Mouse (Mus musculus) brown adipose tissue, adult 24 weeks (tissue): ENCODE results near the gene Brd3. TPM values are rescaled to one million over a fixed set of nuclear protein-coding genes. Genes with fewer than 3 reads are reported as not detected.
A peak's percentile ranks its signal among the peaks of the same experiment; 100 is the strongest.

ENCODE experiments used
- H3K27ac ChIP-seq: fragments of 200-500 bp; replicated peaks from 2 replicates; pipeline ENCODE4 v1.5.1; 2012; ENCODE audit warnings: low read depth, mild to moderate bottlenecking, low read length
- H3K4me1 ChIP-seq: fragments of 200-500 bp; 2 replicates; pipeline ENCODE4 v1.6.1; 2012; ENCODE audit warnings: low read length, mixed read lengths; ENCODE audit not compliant: control insufficient read depth, insufficient read depth, insufficient read length
- H3K4me3 ChIP-seq: fragments of 200-500 bp; 2 replicates; pipeline ENCODE4 v1.5.1; 2012; ENCODE audit warnings: low read depth, mild to moderate bottlenecking, low read length, moderate library complexity; ENCODE audit not compliant: insufficient read depth
- polyA plus RNA-seq: library from polyadenylated mRNA; stranded (reverse); fragments of >200 nt; gene quantifications from 2 replicates; pipeline ENCODE4 v1.2.4, GENCODE M21; 2012; ENCODE audit not compliant: missing spikeins, insufficient read depth, insufficient read length

The Brd3 gene
- polyA plus RNA-seq, 1 experiment: 19.3 TPM

- Histone ChIP-seq H3K4me3 (no peak overlapping the region), H3K4me1 (no peaks in the 10 kb centered on the region), H3K27ac (no peak overlapping the region)
These were observed 19.1 kb downstream of the Brd3 start for GRCm38 (mm10) chr2:27488362-27488761.

- Histone ChIP-seq H3K4me3 (no peak overlapping the region), H3K27ac (no peak overlapping the region), H3K4me1 (no peaks in the 10 kb centered on the region)
These were observed 20.0 kb downstream of the Brd3 start for GRCm38 (mm10) chr2:27487336-27488049.

- no peak overlapping the region for H3K27ac ChIP-seq
- H3K4me1 ChIP-seq: no peaks in the 10 kb centered on the region
- H3K4me3 ChIP-seq: no peak overlapping the region
These were observed 20.7 kb downstream of the Brd3 start for GRCm38 (mm10) chr2:27486725-27487124.

- Histone ChIP-seq H3K4me3 (no peak overlapping the region), H3K4me1 (no peaks in the 10 kb centered on the region), H3K27ac (no peak overlapping the region)
These were observed 25.1 kb downstream of the Brd3 start for GRCm38 (mm10) chr2:27482265-27482861.

GRCm38 (mm10) chr2:27480367-27480766 lies 27.1 kb downstream of the Brd3 start:
- no peak overlapping the region for H3K4me3 ChIP-seq
- H3K4me1 ChIP-seq: no peaks in the 10 kb centered on the region
- no peak overlapping the region for H3K27ac ChIP-seq

- H3K4me3 ChIP-seq: no peak overlapping the region
- H3K4me1 ChIP-seq: no peaks in the 10 kb centered on the region
- H3K27ac ChIP-seq: no peak overlapping the region
These were observed 27.6 kb downstream of the Brd3 start for GRCm38 (mm10) chr2:27479821-27480220.

GRCm38 (mm10) chr2:27476303-27477192 lies 30.9 kb downstream of the Brd3 start:
- Histone ChIP-seq H3K4me1 (peaks cover 25% of the 10 kb centered on the region), H3K27ac (no peak overlapping the region), H3K4me3 (peak overlapping the region; percentile 94)

GRCm38 (mm10) chr2:27475495-27476302 lies 31.8 kb downstream of the Brd3 start:
- Histone ChIP-seq H3K4me1 (peaks cover 33% of the 10 kb centered on the region), H3K4me3 (peak overlapping the region; percentile 94), H3K27ac (peak overlapping the region; percentile 78)

- H3K4me3 ChIP-seq: peak overlapping the region; percentile 80
- H3K27ac ChIP-seq: peak overlapping the region; percentile 30; the same call in 1 of the 2 replicates
- H3K4me1 ChIP-seq: peaks cover 36% of the 10 kb centered on the region
These were observed 32.6 kb downstream of the Brd3 start for GRCm38 (mm10) chr2:27474621-27475484.

- peaks cover 41% of the 10 kb centered on the region for H3K4me1 ChIP-seq
These were observed 33.6 kb downstream of the Brd3 start for GRCm38 (mm10) chr2:27473911-27474310.

GRCm38 (mm10) chr2:27473061-27473765 lies 34.2 kb downstream of the Brd3 start:
- Histone ChIP-seq H3K27ac (peak overlapping the region; percentile 37; the same call in 1 of the 2 replicates), H3K4me3 (peak overlapping the region; percentile 31)

More at GRCm38 (mm10) chr2:27473911-27474310, 33.6 kb downstream of the Brd3 start:
- H3K27ac ChIP-seq: 0 out of 2 replicates have a peak overlapping the region, but pooled peaks have one; percentile 19
- peak overlapping the region; percentile 80 for H3K4me3 ChIP-seq

GRCm38 (mm10) chr2:27471170-27471584 lies 36.3 kb downstream of the Brd3 start:
- peaks cover 56% of the 10 kb centered on the region for H3K4me1 ChIP-seq
- H3K27ac ChIP-seq: no peak overlapping the region
- H3K4me3 ChIP-seq: no peak overlapping the region

More at GRCm38 (mm10) chr2:27473061-27473765, 34.2 kb downstream of the Brd3 start:
- H3K4me1 ChIP-seq: peaks cover 44% of the 10 kb centered on the region

GRCm38 (mm10) chr2:27470535-27470934 lies 36.9 kb downstream of the Brd3 start:
- Histone ChIP-seq H3K4me1 (peaks cover 56% of the 10 kb centered on the region), H3K4me3 (no peak overlapping the region), H3K27ac (no peak overlapping the region)
